Mouse (Mus musculus) heart, adult 2 months (tissue): ENCODE data around the gene Acvrl1. TPM values are rescaled to one million over a fixed set of nuclear protein-coding genes. Genes with fewer than 3 reads are reported as not detected.

ENCODE experiments used
- DNase-seq, 2 experiments: peaks; one replicate each; pipeline ENCODE4 v3.0.0; 2021
- H3K27ac ChIP-seq: fragments of 200-600 bp; 2 replicates; pipeline ENCODE4 v1.8.1; 2022
- H3K27me3 ChIP-seq: fragments of 200-500 bp; 2 replicates; pipeline ENCODE4 v1.6.1; 2012; ENCODE audit warnings: mild to moderate bottlenecking, low read length, inconsistent platforms, mixed read lengths; ENCODE audit not compliant: control insufficient read depth, insufficient read depth
- H3K36me3 ChIP-seq: fragments of 200-500 bp; 2 replicates; pipeline ENCODE4 v1.6.1; 2012; ENCODE audit warnings: low read length, inconsistent platforms; ENCODE audit not compliant: control insufficient read depth, insufficient read depth
- H3K4me1 ChIP-seq: fragments of 200-500 bp; 2 replicates; pipeline ENCODE4 v1.6.1; 2011; ENCODE audit warnings: low read length; ENCODE audit not compliant: control insufficient read depth, insufficient read depth
- H3K4me3 ChIP-seq: fragments of 200-600 bp; 2 replicates; pipeline ENCODE4 v1.8.1; 2022
- H3K79me2 ChIP-seq: fragments of 200-500 bp; replicated peaks from 2 replicates; pipeline ENCODE4 v1.6.1; 2012; ENCODE audit warnings: mild to moderate bottlenecking, inconsistent platforms, low read length, moderate library complexity, mixed read lengths; ENCODE audit not compliant: control insufficient read depth, insufficient read depth
- H3K9ac ChIP-seq: fragments of 200-500 bp; 2 replicates; pipeline ENCODE4 v1.6.1; 2012; ENCODE audit warnings: low read depth, mild to moderate bottlenecking, control low read depth, inconsistent platforms, low read length, mixed read lengths
- CTCF ChIP-seq: fragments of 200-600 bp; IDR thresholded peaks from 2 replicates; pipeline ENCODE4 v1.8.1; 2022; ENCODE audit warnings: antibody characterized with exemption, mild to moderate bottlenecking, moderate library complexity
- EP300 ChIP-seq: fragments of 200-500 bp; IDR thresholded peaks from 2 replicates; pipeline ENCODE4 v1.6.1; 2011; ENCODE audit warnings: low read depth, low read length, control low read depth; ENCODE audit not compliant: insufficient read depth
- POLR2A ChIP-seq: fragments of 200-500 bp; IDR thresholded peaks from 2 replicates; pipeline ENCODE4 v1.6.1; 2011; ENCODE audit warnings: mild to moderate bottlenecking, low read depth, low read length, control low read depth; ENCODE audit not compliant: insufficient read depth
- WGBS: fragments of 180-500 bp; shearing (Covaris S2); methylation state at CpG from one replicate; pipeline ENCODE4 v1.1.7; 2018; 5-methylcytosine and 5-hydroxymethylcytosine counted together
- intact Hi-C: fragments of 180-260 bp; cut with DNase I; formaldehyde crosslinking; loops from one replicate; pipeline ENCODE4 v1.15.1; 2025
- polyA plus RNA-seq: library from polyadenylated mRNA; depleted of rRNA; stranded (reverse); fragments of >200 nt; gene quantifications from 2 replicates; pipeline ENCODE4 v1.2.3, GENCODE M21; 2012
- total RNA-seq, 2 experiments: library from RNA; stranded (reverse); gene quantifications; 2 replicates each; pipeline ENCODE4 v1.2.3; 2021

Gene Acvrl1
- total and polyA plus RNA-seq, 3 experiments, result 24.1 to 35.0 (median 29.5) TPM

GRCm38 (mm10) chr15:101123202-101123601 lies 5.1 kb upstream of the Acvrl1 start:
- TF ChIP-seq CTCF (no peak), EP300 (peak; percentile 60; the same call in 1 of the 2 replicates), POLR2A (peak; percentile 44; the same call in 1 of the 2 replicates)
- peaks cover 17% of the 10 kb centered on the region for H3K4me1 ChIP-seq
- no peaks in the 10 kb centered on the region for H3K79me2 ChIP-seq
- peak overlapping the region; percentile 94 for H3K27ac ChIP-seq
- no peak overlapping the region for H3K4me3 ChIP-seq
- no peak overlapping the region for H3K9ac ChIP-seq
- WGBS, result 34% methylated on average over 4 of the region's 4 CpGs
- H3K36me3 ChIP-seq, result no peaks in the 10 kb centered on the region
- no peaks in the 10 kb centered on the region for H3K27me3 ChIP-seq
- peak; percentile 67 to 77 for DNase-seq
- intact Hi-C loops, result no loop called here

- no peak for DNase-seq
- TF ChIP-seq POLR2A (no peak), EP300 (no peak), CTCF (no peak)
These were observed 2.8 kb upstream of the Acvrl1 start for GRCm38 (mm10) chr15:101125561-101125960.

GRCm38 (mm10) chr15:101126876-101127544 lies 1.3 kb upstream of the Acvrl1 start:
- H3K79me2 ChIP-seq, result no peaks in the 10 kb centered on the region
- H3K4me1 ChIP-seq, result peaks cover 31% of the 10 kb centered on the region
- H3K27ac ChIP-seq, result peak overlapping the region; percentile 98
- peak; percentile 72 to 75 for DNase-seq
- no peak overlapping the region for H3K4me3 ChIP-seq
- no peaks in the 10 kb centered on the region for H3K36me3 ChIP-seq
- H3K9ac ChIP-seq, result no peak overlapping the region
- 60% methylated on average over 12 of the region's 12 CpGs for WGBS
- intact Hi-C loops, result no loop called here
- no peaks in the 10 kb centered on the region for H3K27me3 ChIP-seq
- TF ChIP-seq EP300, result no peak
- TF ChIP-seq POLR2A, result 0 out of 2 replicates have a peak, but pooled peaks have one; percentile 52
- TF ChIP-seq CTCF, result no peak

More at GRCm38 (mm10) chr15:101125561-101125960, 2.8 kb upstream of the Acvrl1 start:
- 86% methylated on average over 6 of the region's 6 CpGs for WGBS
- Histone ChIP-seq H3K27ac (no peak overlapping the region), H3K79me2 (no peaks in the 10 kb centered on the region), H3K36me3 (no peaks in the 10 kb centered on the region), H3K9ac (no peak overlapping the region), H3K27me3 (no peaks in the 10 kb centered on the region), H3K4me1 (peaks cover 20% of the 10 kb centered on the region), H3K4me3 (no peak overlapping the region)
- intact Hi-C loops, result no loop called here

DNA sequence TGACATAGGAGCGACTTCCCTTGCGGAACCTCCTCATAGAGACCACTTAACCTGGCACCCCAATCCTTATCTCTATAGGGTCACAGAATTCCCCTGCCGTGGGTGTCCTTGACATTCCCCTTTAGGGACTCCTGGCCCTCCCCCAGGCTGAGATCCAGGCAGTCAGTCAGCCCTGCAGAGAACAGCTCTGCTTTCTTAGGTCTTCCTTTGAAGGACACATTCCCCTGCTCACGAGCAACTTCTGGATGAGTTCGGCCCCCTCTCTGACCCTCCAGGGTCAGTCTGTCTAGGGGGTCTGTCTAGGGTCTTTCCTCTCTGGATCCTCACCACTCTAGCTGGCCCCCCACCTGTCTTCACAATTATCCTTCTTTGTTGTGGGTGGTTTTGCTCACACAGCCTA lies 1.1 kb downstream of the Acvrl1 start:
- Histone ChIP-seq H3K4me1 (peaks cover 29% of the 10 kb centered on the region), H3K79me2 (no peaks in the 10 kb centered on the region), H3K4me3 (peak overlapping the region; percentile 70), H3K9ac (peak overlapping the region; percentile 81), H3K27me3 (no peaks in the 10 kb centered on the region), H3K36me3 (no peaks in the 10 kb centered on the region; the same call in 1 of the 2 replicates), H3K27ac (peak overlapping the region; percentile 98)
- no peak for TF ChIP-seq EP300
- no peak for TF ChIP-seq CTCF
- TF ChIP-seq POLR2A, result no peak
- intact Hi-C loops, result no loop called here
- DNase-seq, result peak in 1 of 2 experiments; percentile 52
- 20% methylated on average over 5 of the region's 5 CpGs for WGBS

- H3K36me3 ChIP-seq, result no peaks in the 10 kb centered on the region; the same call in 1 of the 2 replicates
- peaks cover 32% of the 10 kb centered on the region for H3K4me1 ChIP-seq
- intact Hi-C loops, result loop anchor here (2.0 kb wide), 1 partner anchor 13 kb away; no protein-coding TSS in a partner anchor
- H3K79me2 ChIP-seq, result no peaks in the 10 kb centered on the region
- H3K9ac ChIP-seq, result peak overlapping the region; percentile 34; the same call in 1 of the 2 replicates
- peak; percentile 27 to 34 for DNase-seq
- H3K27me3 ChIP-seq, result no peaks in the 10 kb centered on the region
- peak overlapping the region; percentile 15 for H3K27ac ChIP-seq
- TF ChIP-seq CTCF, result no peak
- H3K4me3 ChIP-seq, result peak overlapping the region; percentile 22
- WGBS, result 20% methylated on average over 11 of the region's 11 CpGs
These were observed 3.2 kb downstream of the Acvrl1 start for GRCm38 (mm10) chr15:101131498-101131897.

DNA sequence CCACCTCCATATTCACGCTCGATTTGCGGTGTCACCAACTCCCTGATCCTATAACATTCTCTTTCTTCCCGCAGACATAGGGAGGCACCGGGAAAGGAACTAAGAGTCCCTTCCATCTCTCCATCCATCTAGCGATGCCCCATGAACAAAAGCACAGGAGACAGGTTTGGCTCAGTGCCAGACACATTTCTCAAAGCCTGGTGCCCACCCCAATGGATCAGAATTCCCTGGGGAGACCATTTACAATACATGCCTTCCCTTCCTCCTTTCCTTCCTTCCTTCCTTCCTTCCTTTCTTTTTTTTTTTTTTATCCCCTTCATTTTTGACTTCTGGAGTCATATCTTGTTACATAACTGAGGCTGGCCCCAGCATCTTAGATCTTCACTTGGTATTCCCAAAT lies 3.7 kb downstream of the Acvrl1 start:
- H3K79me2 ChIP-seq, result no peaks in the 10 kb centered on the region
- no peak overlapping the region for H3K9ac ChIP-seq
- no peaks in the 10 kb centered on the region; the same call in 1 of the 2 replicates for H3K36me3 ChIP-seq
- intact Hi-C loops, result no loop called here
- peak overlapping the region; percentile 15; the same call in 1 of the 2 replicates for H3K27ac ChIP-seq
- WGBS, result 56% methylated on average over 6 of the region's 6 CpGs
- peak overlapping the region; percentile 22; the same call in 1 of the 2 replicates for H3K4me3 ChIP-seq
- no peaks in the 10 kb centered on the region for H3K27me3 ChIP-seq
- no peak for DNase-seq
- no peak for TF ChIP-seq CTCF
- TF ChIP-seq EP300, result no peak
- no peak for TF ChIP-seq POLR2A
- peaks cover 30% of the 10 kb centered on the region for H3K4me1 ChIP-seq
